Comparison of ENCODE assay signal across 35 mouse cellular contexts in the genomic region with DNA sequence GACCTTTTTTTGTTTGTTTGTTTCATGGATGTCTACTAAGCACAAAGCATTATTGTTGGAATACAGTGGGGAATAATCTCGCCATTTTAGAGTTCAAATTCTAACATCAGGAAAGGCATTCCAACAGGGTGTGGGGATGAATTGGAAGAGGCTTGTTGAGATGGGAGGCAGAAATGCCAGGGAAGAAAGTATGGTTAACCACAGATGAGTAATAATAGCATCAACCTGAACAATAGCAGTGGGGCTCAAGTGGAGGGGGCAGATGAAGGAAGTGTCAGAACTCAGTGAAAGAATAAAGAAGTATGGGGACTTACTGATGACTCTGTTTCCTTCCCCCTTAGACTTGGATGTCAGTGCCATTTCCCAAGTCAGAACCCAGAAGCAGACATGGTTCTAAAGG.
"Had no signal": no experiment of that assay in that cellular context is flagged by ENCODE, and none has a peak within 500 bp of the region (broad histone marks: within the 10 kb centered on the region; RNA-seq: fewer than 3 reads in every experiment).

No protein-coding gene starts in this region.

- H3K9ac ChIP-seq: heart, embryonic 12.5 days; heart, embryonic 13.5 days; heart, embryonic 15.5 days; hindbrain, embryonic 12.5 days; hindbrain, embryonic 13.5 days; hindbrain, embryonic 14.5 days; hindbrain, embryonic 15.5 days; intestine, embryonic 15.5 days; kidney, embryonic 15.5 days had no signal

- H3K27ac ChIP-seq: heart, embryonic 10.5 days; heart, embryonic 13.5 days; heart, embryonic 15.5 days; hindbrain, embryonic 10.5 days; hindbrain, embryonic 12.5 days; hindbrain, embryonic 13.5 days; hindbrain, embryonic 14.5 days; hindbrain, embryonic 15.5 days; hindbrain, postnatal 0 days; intestine, embryonic 15.5 days; kidney, embryonic 15.5 days; kidney, postnatal 0 days; layer of hippocampus, adult 2 months had no signal

- H3K4me2 ChIP-seq: heart, embryonic 11.5 days; heart, embryonic 12.5 days; heart, embryonic 13.5 days; heart, embryonic 15.5 days; hindbrain, embryonic 12.5 days; hindbrain, embryonic 13.5 days; hindbrain, embryonic 14.5 days; hindbrain, embryonic 15.5 days; intestine, embryonic 15.5 days; kidney, embryonic 15.5 days had no signal

- H3K4me1 ChIP-seq: heart, embryonic 10.5 days; heart, embryonic 12.5 days; heart, embryonic 13.5 days; heart, embryonic 15.5 days; hindbrain, embryonic 10.5 days; hindbrain, embryonic 12.5 days; hindbrain, embryonic 13.5 days; hindbrain, embryonic 15.5 days; intestine, embryonic 15.5 days; kidney, embryonic 15.5 days had no signal

- H3K36me3 ChIP-seq: heart, embryonic 10.5 days; heart, embryonic 12.5 days; heart, embryonic 13.5 days; heart, embryonic 15.5 days; hindbrain, embryonic 10.5 days; hindbrain, embryonic 12.5 days; hindbrain, embryonic 13.5 days; hindbrain, embryonic 15.5 days; intestine, embryonic 15.5 days; kidney, embryonic 15.5 days had no signal

- H3K27me3 ChIP-seq: heart, embryonic 12.5 days; heart, embryonic 13.5 days; heart, embryonic 15.5 days; hindbrain, embryonic 12.5 days; hindbrain, embryonic 13.5 days; hindbrain, embryonic 15.5 days; intestine, embryonic 15.5 days; kidney, embryonic 15.5 days had no signal

- H3K9me3 ChIP-seq: heart, embryonic 10.5 days; heart, embryonic 12.5 days; heart, embryonic 13.5 days; heart, embryonic 15.5 days; hindbrain, embryonic 10.5 days; hindbrain, embryonic 12.5 days; hindbrain, embryonic 13.5 days; hindbrain, embryonic 15.5 days; intestine, embryonic 15.5 days; kidney, embryonic 15.5 days had no signal

- DNase-seq: heart, postnatal 10 days; heart, postnatal 14 days; heart, postnatal 36 days; heart, postnatal 4 days; kidney, adult 11 months; kidney, adult 18-20 months; kidney, adult 2 months; kidney, adult 8-10 months; kidney, adult 9 months; kidney, postnatal 10 days; kidney, postnatal 14 days; kidney, postnatal 25 days; kidney, postnatal 36 days; kidney, postnatal 4 days; layer of hippocampus, adult 9-11 months; layer of hippocampus, postnatal 36 days had no signal

- H3K4me3 ChIP-seq: heart, embryonic 10.5 days; heart, embryonic 12.5 days; heart, embryonic 13.5 days; heart, embryonic 15.5 days; hindbrain, embryonic 10.5 days; hindbrain, embryonic 12.5 days; hindbrain, embryonic 13.5 days; hindbrain, embryonic 15.5 days; intestine, embryonic 15.5 days; kidney, embryonic 15.5 days; layer of hippocampus, adult 2 months had no signal

- ATAC-seq: hindbrain, embryonic 16.5 days; hindbrain, postnatal 0 days; inflammation-experienced regulatory T-cells, adult 6 months; intestine, embryonic 15.5 days; intestine, embryonic 16.5 days; intestine, postnatal 0 days had no signal
